Mouse (Mus musculus): ENCODE measurements around the gene B3gnt7.

B3gnt7 gene

GRCm38 (mm10) chr1:86302532-86302931, at the start of gene B3gnt7:
B3gnt7 (plus strand) TSS chr1:86302832.
- no peak for DNase-seq (ENCODE audit: low spot score in 2 of 2)

- peak; percentile 32 to 42 for DNase-seq (ENCODE audit: low spot score in 2 of 2)
Observed at GRCm38 (mm10) chr1:86253410-86253809, 49.2 kb upstream of the B3gnt7 start.

GRCm38 (mm10) chr1:86256311-86256710, 46.3 kb upstream of the B3gnt7 start:
- no peak for DNase-seq (ENCODE audit: low spot score in 2 of 2)

GRCm38 (mm10) chr1:86257228-86257627, 45.4 kb upstream of the B3gnt7 start:
- DNase-seq (ENCODE audit: low spot score in 2 of 2): no peak

GRCm38 (mm10) chr1:86258171-86258824, 44.3 kb upstream of the B3gnt7 start:
- peak; percentile 17 to 29 for DNase-seq (ENCODE audit: low spot score in 2 of 2)

- DNase-seq (ENCODE audit: low spot score in 2 of 2): peak; percentile 49 to 57
Observed at GRCm38 (mm10) chr1:86263564-86264339, 38.9 kb upstream of the B3gnt7 start.

- peak; percentile 73 to 78 for DNase-seq (ENCODE audit: low spot score in 2 of 2)
Observed at GRCm38 (mm10) chr1:86265060-86265459, 37.6 kb upstream of the B3gnt7 start.

- DNase-seq (ENCODE audit: low spot score in 2 of 2): no peak
Observed at GRCm38 (mm10) chr1:86268492-86269189, 34.0 kb upstream of the B3gnt7 start.

GRCm38 (mm10) chr1:86269190-86269508, 33.5 kb upstream of the B3gnt7 start:
- no peak for DNase-seq (ENCODE audit: low spot score in 2 of 2)

- DNase-seq (ENCODE audit: low spot score in 2 of 2): no peak
Observed at GRCm38 (mm10) chr1:86271707-86272106, 30.9 kb upstream of the B3gnt7 start.

GRCm38 (mm10) chr1:86277055-86277454, 25.6 kb upstream of the B3gnt7 start:
- no peak for DNase-seq (ENCODE audit: low spot score in 2 of 2)

- DNase-seq (ENCODE audit: low spot score in 2 of 2): no peak
Observed at GRCm38 (mm10) chr1:86281781-86282536, 20.7 kb upstream of the B3gnt7 start.

- DNase-seq (ENCODE audit: low spot score in 2 of 2): no peak
Observed at GRCm38 (mm10) chr1:86284101-86284500, 18.5 kb upstream of the B3gnt7 start.

- no peak for DNase-seq (ENCODE audit: low spot score in 2 of 2)
Observed at GRCm38 (mm10) chr1:86285295-86285694, 17.3 kb upstream of the B3gnt7 start.

- DNase-seq (ENCODE audit: low spot score in 2 of 2): no peak
Observed at GRCm38 (mm10) chr1:86287473-86287872, 15.2 kb upstream of the B3gnt7 start.

GRCm38 (mm10) chr1:86290452-86290851, 12.2 kb upstream of the B3gnt7 start:
- no peak for DNase-seq (ENCODE audit: low spot score in 2 of 2)

GRCm38 (mm10) chr1:86293091-86293490, 9.5 kb upstream of the B3gnt7 start:
- no peak for DNase-seq (ENCODE audit: low spot score in 2 of 2)

- no peak for DNase-seq (ENCODE audit: low spot score in 2 of 2)
Observed at GRCm38 (mm10) chr1:86293868-86294267, 8.8 kb upstream of the B3gnt7 start.

- DNase-seq (ENCODE audit: low spot score in 2 of 2): no peak
Observed at GRCm38 (mm10) chr1:86294472-86294871, 8.2 kb upstream of the B3gnt7 start.

- no peak for DNase-seq (ENCODE audit: low spot score in 2 of 2)
Observed at GRCm38 (mm10) chr1:86300093-86300492, 2.5 kb upstream of the B3gnt7 start.

GRCm38 (mm10) chr1:86300731-86301130, 1.9 kb upstream of the B3gnt7 start:
- peak; percentile 14 to 36 for DNase-seq (ENCODE audit: low spot score in 2 of 2)

Measured in spleen, postnatal 36 days (tissue).